Comparison of ENCODE assay signal across 8 mouse cellular contexts in genomic region chr19:42315914-42316313, GRCm38 (mm10).
DNase-seq lines count a peak whose midpoint lies in the region; ATAC-seq lines count a peak whose summit lies in the region.

No protein-coding gene starts in this region.

- no peak overlapping the region for H3K27ac ChIP-seq in embryonic facial prominence, embryonic 11.5 days (replicated peaks; ENCODE audit: low read depth, low read length)
- no peak overlapping the region for H3K27ac ChIP-seq in kidney, embryonic 16.5 days (ENCODE audit: low read length)
- no peak overlapping the region for H3K27ac ChIP-seq in liver, embryonic 11.5 days (ENCODE audit: low read depth, low read length)
- peak overlapping the region; percentile 65 for H3K27ac ChIP-seq in neural tube, embryonic 14.5 days (ENCODE audit: low read depth, low read length)

- H3K27me3 ChIP-seq in embryonic facial prominence, embryonic 11.5 days (ENCODE audit: control insufficient read depth, insufficient read depth, low read length): no peaks in the 10 kb centered on the region
- H3K27me3 ChIP-seq in kidney, embryonic 16.5 days (ENCODE audit: insufficient read depth, low read length): no peaks in the 10 kb centered on the region
- H3K27me3 ChIP-seq in liver, embryonic 11.5 days (replicated peaks; ENCODE audit: control insufficient read depth, insufficient read depth, low read length): peaks cover 15% of the 10 kb centered on the region; the same call in 1 of the 2 replicates
- H3K27me3 ChIP-seq in neural tube, embryonic 14.5 days (ENCODE audit: control insufficient read depth, insufficient read depth, low read length): no peaks in the 10 kb centered on the region

- H3K4me2 ChIP-seq in embryonic facial prominence, embryonic 11.5 days (ENCODE audit: low read depth, low read length): no peak overlapping the region
- no peak overlapping the region for H3K4me2 ChIP-seq in kidney, embryonic 16.5 days (replicated peaks; ENCODE audit: low read depth, low read length)
- H3K4me2 ChIP-seq in liver, embryonic 11.5 days: no peak overlapping the region
- H3K4me2 ChIP-seq in neural tube, embryonic 14.5 days (ENCODE audit: low read depth, low read length): no peak overlapping the region

- H3K9me3 ChIP-seq in embryonic facial prominence, embryonic 11.5 days (replicated peaks; ENCODE audit: control insufficient read depth, low read length): no peaks in the 10 kb centered on the region
- no peaks in the 10 kb centered on the region for H3K9me3 ChIP-seq in kidney, embryonic 16.5 days (ENCODE audit: low read length)
- H3K9me3 ChIP-seq in liver, embryonic 11.5 days (ENCODE audit: control insufficient read depth, low read length): no peaks in the 10 kb centered on the region
- no peaks in the 10 kb centered on the region for H3K9me3 ChIP-seq in neural tube, embryonic 14.5 days (ENCODE audit: control insufficient read depth, low read length)

- 0 out of 2 replicates have a peak, but pooled peaks have one; percentile 37 for ATAC-seq in embryonic facial prominence, embryonic 11.5 days (replicated peaks; ENCODE audit: insufficient number of reproducible peaks, low FRiP score, low TSS enrichment, low read depth)
- peak; percentile 86 for ATAC-seq in kidney, embryonic 16.5 days (ENCODE audit: low FRiP score, low TSS enrichment)
- 0 out of 2 replicates have a peak, but pooled peaks have one; percentile 31 for ATAC-seq in liver, embryonic 11.5 days (replicated peaks; ENCODE audit: low FRiP score)
- peak; percentile 66 for ATAC-seq in neural tube, embryonic 14.5 days (ENCODE audit: low read depth)

- no peak overlapping the region for H3K9ac ChIP-seq in embryonic facial prominence, embryonic 11.5 days (replicated peaks; ENCODE audit: low read length)
- H3K9ac ChIP-seq in kidney, embryonic 16.5 days (replicated peaks; ENCODE audit: low read length): no peak overlapping the region
- no peak overlapping the region for H3K9ac ChIP-seq in liver, embryonic 11.5 days (ENCODE audit: low read depth, low read length)
- H3K9ac ChIP-seq in neural tube, embryonic 14.5 days (replicated peaks; ENCODE audit: low read depth, low read length): 0 out of 2 replicates have a peak overlapping the region, but pooled peaks have one; percentile 12

- 0% methylated on average over 1 of the region's 1 CpGs for WGBS in embryonic facial prominence, embryonic 11.5 days
- WGBS in kidney, embryonic 16.5 days: 0% methylated on average over 1 of the region's 1 CpGs
- WGBS in liver, embryonic 11.5 days: 0% methylated on average over 1 of the region's 1 CpGs
- 0% methylated on average over 1 of the region's 1 CpGs for WGBS in neural tube, embryonic 14.5 days

- no peaks in the 10 kb centered on the region for H3K36me3 ChIP-seq in embryonic facial prominence, embryonic 11.5 days (replicated peaks; ENCODE audit: control insufficient read depth, insufficient read depth, low read depth, low read length)
- no peaks in the 10 kb centered on the region for H3K36me3 ChIP-seq in kidney, embryonic 16.5 days (ENCODE audit: insufficient read depth, low read length)
- no peaks in the 10 kb centered on the region for H3K36me3 ChIP-seq in liver, embryonic 11.5 days (ENCODE audit: control insufficient read depth, insufficient read depth, low read length)
- no peaks in the 10 kb centered on the region for H3K36me3 ChIP-seq in neural tube, embryonic 14.5 days (ENCODE audit: control insufficient read depth, insufficient read depth, low read length)

- no peaks in the 10 kb centered on the region for H3K4me1 ChIP-seq in embryonic facial prominence, embryonic 11.5 days (ENCODE audit: control insufficient read depth, insufficient read depth, low read length)
- H3K4me1 ChIP-seq in kidney, embryonic 16.5 days (ENCODE audit: insufficient read depth, low read length): 0 out of 2 replicates have a peak, but pooled peaks cover 3% of the 10 kb centered on the region
- H3K4me1 ChIP-seq in liver, embryonic 11.5 days (replicated peaks; ENCODE audit: control insufficient read depth, insufficient read depth, low read length): no peaks in the 10 kb centered on the region
- peaks cover 33% of the 10 kb centered on the region for H3K4me1 ChIP-seq in neural tube, embryonic 14.5 days (ENCODE audit: control insufficient read depth, insufficient read depth, low read length)

- peak; percentile 85 for DNase-seq in 3T3-L1 (ENCODE audit: low read depth, low spot score)
- DNase-seq in adrenal gland, postnatal 25 days: peak; percentile 77
- DNase-seq in embryonic facial prominence, embryonic 11.5 days (ENCODE audit: low spot score): peak; percentile 87
- DNase-seq in heart, adult 9 months (ENCODE audit: low spot score in 2 of 2): peak; percentile 41 to 56
- peak; percentile 73 for DNase-seq in liver, embryonic 11.5 days (ENCODE audit: low spot score)
- DNase-seq in testis, postnatal 10 days (ENCODE audit: low spot score): peak; percentile 87

- no peak overlapping the region for H3K4me3 ChIP-seq in embryonic facial prominence, embryonic 11.5 days (ENCODE audit: low read depth, low read length)
- no peak overlapping the region for H3K4me3 ChIP-seq in kidney, embryonic 16.5 days (ENCODE audit: low read length)
- no peak overlapping the region for H3K4me3 ChIP-seq in liver, embryonic 11.5 days (ENCODE audit: low read depth, low read length)
- no peak overlapping the region for H3K4me3 ChIP-seq in neural tube, embryonic 14.5 days (ENCODE audit: low read depth, low read length)

Comparison
In these comparisons a context has a peak if more than half of its experiments do, and no peak if none do; other contexts are left out.
1. ATAC-seq: peak in every context shown above with its lines; median percentile 86 in kidney, embryonic 16.5 days; 66 in neural tube, embryonic 14.5 days; 37 in embryonic facial prominence, embryonic 11.5 days; 31 in liver, embryonic 11.5 days.